Mouse (Mus musculus) B cell, adult 2 months (primary cell): ENCODE data around the gene Srsf1.

Experiments
- DNase-seq, 2 experiments: peaks; one replicate each; pipeline ENCODE4 v3.0.0; 2022

The Srsf1 gene

GRCm38 (mm10) chr11:88073343-88073875, 26.2 kb downstream of the Srsf1 start:
- no peak for DNase-seq

DNA sequence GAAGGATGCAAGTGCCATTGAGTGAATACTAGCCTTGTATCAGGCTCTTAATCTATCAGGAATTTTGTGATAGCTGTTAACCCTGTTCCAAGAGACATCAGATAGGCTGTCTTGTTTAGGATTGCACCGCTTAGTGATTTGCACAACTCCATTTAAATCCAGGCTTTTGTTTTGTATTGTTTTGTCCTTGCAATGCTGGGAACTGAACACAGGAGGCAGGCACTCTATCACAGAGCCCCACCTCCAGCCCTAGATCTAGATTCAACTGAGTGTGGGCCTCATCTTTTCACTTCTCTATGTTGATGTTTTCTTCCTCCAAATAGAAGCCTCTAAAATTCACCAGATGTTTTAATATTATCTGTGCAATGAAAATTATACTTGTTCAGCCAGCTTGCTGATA, 28.5 kb downstream of the Srsf1 start:
- DNase-seq = no peak

DNA sequence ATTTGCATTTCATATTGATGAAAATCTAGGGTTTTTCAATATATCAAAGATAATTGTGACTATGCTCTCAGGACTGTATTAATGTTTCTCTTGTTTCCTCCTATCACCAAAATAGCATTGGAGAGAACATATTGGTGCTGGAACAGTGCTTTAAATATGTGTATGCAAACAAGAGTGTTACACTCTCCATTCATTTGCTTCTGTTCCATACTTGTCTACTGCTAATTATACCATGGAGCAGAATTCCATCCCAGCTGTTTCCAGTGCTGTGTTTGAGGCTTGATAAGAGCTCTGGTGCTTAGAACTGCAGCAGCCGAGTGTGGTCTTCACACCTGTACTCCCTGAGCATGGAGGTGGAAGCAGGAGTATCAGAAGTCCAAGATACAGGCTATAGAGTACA, 29.2 kb downstream of the Srsf1 start:
- DNase-seq = no peak

DNA sequence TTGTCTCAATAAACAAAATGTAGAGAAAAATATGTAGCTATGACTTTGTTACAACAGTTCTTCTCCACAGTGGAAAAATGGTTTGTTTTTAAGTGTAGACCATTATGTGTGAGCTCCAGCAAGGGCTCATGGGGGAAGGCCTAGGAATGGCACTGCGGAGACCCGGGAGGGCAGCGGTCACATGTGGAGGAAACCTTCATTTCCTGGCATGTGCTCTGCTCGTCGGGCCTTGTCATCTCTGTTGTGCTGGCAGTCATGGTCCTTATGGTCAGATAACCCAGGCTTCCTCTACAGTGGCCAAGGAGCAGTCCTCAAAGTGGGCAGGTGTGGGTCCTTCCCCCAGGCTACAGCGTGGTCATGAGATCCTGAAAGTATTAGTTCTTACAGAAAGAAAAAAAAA, 36.5 kb downstream of the Srsf1 start:
- DNase-seq = no peak

DNA sequence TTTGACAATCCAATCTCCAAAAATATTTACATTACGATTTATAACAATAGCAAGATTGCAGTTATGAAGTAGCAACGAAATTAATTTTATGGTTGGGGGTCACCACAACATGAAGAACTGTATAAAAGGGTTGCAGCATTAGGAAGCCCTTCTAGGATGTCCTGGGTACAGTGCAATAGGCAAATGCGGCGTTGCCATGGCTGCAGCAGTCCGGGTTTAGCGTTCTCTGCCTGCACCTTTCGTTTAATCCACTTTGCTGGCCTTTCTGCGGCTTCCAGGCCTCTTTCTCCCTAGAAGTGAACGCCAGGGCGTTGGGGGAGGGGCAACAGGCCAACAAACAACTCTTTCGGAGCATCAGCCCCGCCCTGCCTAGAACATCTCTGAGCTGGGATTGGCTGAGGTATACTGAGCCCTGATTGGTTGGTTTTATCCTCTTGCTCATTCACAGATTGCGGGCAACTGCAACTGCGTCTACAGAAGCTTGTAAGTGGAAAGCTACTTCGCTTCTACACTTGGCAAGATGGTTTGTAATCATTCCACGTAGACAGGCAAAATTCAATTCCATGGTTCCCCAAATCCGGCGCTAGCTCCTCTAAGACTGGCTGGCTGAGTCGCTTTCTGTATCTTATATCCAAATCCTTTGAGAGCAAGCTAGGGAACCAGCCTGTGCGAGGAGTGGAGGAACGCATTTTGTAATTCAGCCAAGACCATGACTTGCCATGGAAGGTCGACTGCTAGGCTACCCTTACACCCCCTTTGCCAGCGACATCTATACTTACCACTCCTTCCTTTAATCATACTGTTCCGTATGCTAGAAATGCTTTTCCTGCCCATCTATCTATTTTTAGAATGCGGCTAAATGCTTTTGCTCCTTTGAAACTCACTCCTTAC, 39.8 kb downstream of the Srsf1 start:
- DNase-seq = peak; percentile 62 to 64

- DNase-seq = no peak
These were observed 42.0 kb downstream of the Srsf1 start for GRCm38 (mm10) chr11:88089150-88089549.

DNA sequence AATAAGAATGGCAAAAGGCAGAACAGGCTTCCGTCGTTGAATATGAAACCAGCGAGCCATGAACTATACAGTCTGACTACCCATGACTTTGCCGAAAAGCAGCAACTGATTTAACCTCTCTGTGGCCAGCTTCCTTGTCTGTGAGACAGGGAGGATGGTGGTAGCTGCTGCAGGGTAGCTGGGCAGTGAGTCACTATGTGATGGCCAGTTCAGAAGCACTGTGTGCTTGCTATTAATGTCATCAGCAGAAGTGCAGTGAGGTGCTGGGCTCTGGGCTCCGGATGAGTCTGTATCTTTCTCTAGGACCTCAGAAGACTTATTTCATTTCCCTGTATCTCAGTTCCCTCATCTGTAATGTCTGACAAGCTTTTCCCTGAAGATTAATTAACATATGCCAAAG, 43.1 kb downstream of the Srsf1 start:
- no peak for DNase-seq

GRCm38 (mm10) chr11:88091949-88092348, 44.8 kb downstream of the Srsf1 start:
- DNase-seq = peak in 1 of 2 experiments; percentile 33

GRCm38 (mm10) chr11:88097173-88097572, 50.0 kb downstream of the Srsf1 start:
- DNase-seq = no peak

GRCm38 (mm10) chr11:88098021-88098729, 51.0 kb downstream of the Srsf1 start, which contains the start of gene Cuedc1:
Gene Cuedc1, plus strand, starts transcription at chr11:88098058.
- DNase-seq = no peak

- peak; percentile 82 to 86 for DNase-seq
These were observed 51.8 kb downstream of the Srsf1 start for GRCm38 (mm10) chr11:88098787-88099598.

DNA sequence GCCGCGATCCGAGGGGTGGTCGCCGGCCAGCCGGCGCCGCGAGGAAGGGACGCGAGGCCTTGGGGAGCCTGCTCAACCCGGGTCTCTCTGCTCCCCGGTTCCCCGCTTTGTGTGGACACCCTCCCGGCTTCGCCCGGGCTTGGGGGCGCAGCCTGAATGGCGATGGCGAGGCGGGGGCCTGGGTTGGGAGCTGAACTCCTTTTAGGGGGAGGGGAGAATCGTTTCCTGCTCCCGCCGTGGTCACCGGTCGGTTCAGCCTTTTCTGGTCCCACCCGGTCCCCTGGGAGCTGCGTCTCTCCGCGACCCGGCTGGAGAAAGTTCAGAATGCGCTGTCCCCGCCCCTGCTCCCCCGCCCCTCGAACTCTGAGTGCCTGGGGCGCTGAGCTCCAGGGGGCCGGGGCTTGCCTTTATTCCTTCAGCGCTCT, 52.4 kb downstream of the Srsf1 start:
- peak; percentile 29 to 34 for DNase-seq

DNA sequence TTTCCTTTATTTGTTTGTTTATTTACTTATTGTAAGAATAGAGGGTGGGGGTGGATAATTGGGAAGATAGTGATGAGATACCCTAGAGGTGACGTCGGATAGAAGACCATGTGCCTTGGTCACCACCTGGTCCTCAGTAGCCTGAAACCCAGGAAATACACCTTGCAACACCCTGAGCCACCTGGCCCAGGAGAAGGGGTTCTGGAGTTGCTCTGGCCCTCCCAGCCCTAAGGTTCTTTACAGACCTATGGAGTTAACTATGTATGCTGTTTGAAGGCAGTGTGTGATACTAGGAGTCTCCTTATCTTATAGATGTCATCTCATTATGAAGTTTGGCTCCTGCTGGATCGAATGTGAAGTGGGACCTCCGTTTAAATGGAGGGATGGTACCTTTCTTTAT, 53.0 kb downstream of the Srsf1 start:
- DNase-seq = no peak
